Mouse (Mus musculus) brain, embryonic 14.5 days (tissue): ENCODE data around the gene Klf7.

Source experiments
- CTCF ChIP-seq: fragments of 200-500 bp; IDR thresholded peaks from 2 replicates; pipeline ENCODE4 v1.5.1; 2012; ENCODE audit warnings: inconsistent platforms, mild to moderate bottlenecking, moderate library complexity, borderline replicate concordance; ENCODE audit not compliant: insufficient read depth, insufficient read length; ENCODE audit errors: extremely low read depth
- POLR2A ChIP-seq: fragments of 200-500 bp; IDR thresholded peaks from 2 replicates; pipeline ENCODE4 v1.6.1; 2012; ENCODE audit warnings: mild to moderate bottlenecking, inconsistent platforms, borderline replicate concordance; ENCODE audit not compliant: poor library complexity, insufficient read depth, insufficient read length, severe bottlenecking; ENCODE audit errors: extremely low read depth

DNA sequence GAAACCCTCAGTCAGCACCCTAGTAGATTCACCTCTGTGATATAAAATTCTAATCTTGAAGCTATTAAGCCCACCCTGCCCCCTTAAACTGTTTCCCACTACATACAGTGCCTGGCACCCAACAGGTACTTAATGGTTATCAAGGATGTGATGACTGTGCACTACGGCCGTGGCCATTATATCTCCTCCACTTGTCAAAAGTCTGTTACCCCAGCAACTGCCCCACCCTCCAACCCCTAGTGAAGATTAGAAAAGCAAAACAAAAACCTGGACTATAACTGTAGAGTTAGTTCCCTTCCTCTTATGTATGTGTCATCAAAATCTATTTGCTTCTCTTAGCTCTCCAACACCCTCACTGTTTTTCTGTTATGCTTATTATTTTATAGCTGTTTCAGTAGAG is 40.9 kb downstream of the Klf7 start:
- TF ChIP-seq CTCF: no peak
- no peak for TF ChIP-seq POLR2A
